Mouse (Mus musculus): ENCODE data around the gene Abtb2.

DNA sequence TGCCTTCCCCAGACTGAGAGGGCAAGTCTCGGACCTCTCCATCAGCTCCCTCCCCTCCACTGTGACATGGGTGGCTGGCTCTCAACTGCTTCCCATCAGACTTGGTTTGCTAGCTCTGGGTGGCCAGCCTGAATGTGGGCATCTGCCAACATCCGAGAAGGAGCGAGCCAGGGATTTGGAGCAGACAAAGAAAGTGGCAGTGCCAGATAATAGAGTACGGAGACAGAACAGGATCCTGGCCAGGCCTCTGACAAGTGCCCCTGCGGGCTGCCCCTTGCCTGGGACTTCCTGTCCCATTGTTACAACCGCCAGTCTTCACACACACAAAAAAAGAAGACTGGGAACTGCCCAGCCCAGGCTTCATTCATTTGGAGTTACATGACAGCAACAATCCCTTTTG is 124.3 kb downstream of the Abtb2 start:
- no peak for TF ChIP-seq POLR2A (IDR thresholded peaks at IDR 0.05; ENCODE audit: low read depth, low read length)
- no peak for TF ChIP-seq CTCF (IDR thresholded peaks at IDR 0.05; ENCODE audit: extremely low read depth, insufficient read depth, insufficient read length, insufficient replicate concordance)
